Mouse (Mus musculus) c-Kit-negative CD71-positive TER-119-positive erythroid progenitor cells, embryonic 14.5 days (primary cell): ENCODE results near the gene Gm28305.

Source experiments
- DNase-seq: peaks from one replicate; pipeline ENCODE4 v3.0.0-alpha.2; 2013; ENCODE audit warnings: low read depth, low spot score

The Gm28305 gene

DNA sequence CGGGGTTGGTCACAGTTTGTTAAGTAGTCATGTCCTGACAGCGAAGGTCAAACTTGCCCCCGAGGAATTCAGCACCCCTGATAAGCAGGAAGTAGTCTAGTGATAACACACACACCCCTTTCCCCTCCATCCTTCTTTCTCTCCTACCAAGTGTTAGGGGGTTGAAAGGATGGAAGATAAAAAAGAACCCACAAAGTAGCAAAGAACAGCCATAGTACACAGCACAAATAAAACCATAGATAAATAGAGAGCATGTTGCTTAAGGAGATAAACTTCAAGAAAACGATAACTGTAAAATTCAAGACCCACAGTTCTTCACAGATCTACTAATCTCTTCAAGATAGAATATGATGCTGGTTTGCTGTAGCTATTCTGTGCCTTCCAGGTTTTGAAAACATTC is 29.8 kb downstream of the Gm28305 start:
- no peak for DNase-seq

DNA sequence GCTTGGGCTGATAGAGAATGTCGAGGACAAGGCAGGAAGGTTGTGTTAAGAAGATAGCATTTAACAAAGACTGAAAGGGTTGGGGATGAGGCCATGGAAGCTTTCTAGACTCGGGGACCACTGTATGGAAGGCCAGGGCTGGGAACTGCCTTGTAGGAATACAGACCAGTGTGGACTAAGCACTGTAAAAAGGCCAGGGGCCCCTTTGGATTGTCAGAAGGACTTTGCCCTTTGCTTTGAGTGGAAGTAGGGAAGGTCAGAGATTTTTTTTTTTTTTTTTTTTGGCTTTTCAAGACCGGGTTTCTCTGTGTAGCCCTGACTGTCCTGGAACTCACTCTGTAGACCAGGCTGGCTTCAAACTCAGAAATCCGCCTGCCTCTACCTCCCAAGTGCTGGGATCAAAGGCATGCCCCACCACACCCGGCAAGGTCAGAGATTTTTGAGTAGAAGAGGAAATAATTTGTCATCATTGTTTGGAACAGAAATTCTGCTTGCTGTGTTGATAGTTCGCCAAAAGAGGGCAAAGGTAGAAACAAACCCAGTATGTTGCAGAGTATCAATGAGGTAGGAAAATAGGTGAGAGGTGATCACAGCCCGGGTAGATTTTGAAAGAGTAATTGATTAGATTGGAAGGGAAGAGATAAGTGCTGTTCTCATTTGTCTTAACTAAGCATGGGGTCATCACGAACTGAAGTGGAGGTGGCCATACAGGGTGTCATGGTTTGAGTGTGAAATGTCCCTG is 30.6 kb downstream of the Gm28305 start:
- no peak for DNase-seq

DNA sequence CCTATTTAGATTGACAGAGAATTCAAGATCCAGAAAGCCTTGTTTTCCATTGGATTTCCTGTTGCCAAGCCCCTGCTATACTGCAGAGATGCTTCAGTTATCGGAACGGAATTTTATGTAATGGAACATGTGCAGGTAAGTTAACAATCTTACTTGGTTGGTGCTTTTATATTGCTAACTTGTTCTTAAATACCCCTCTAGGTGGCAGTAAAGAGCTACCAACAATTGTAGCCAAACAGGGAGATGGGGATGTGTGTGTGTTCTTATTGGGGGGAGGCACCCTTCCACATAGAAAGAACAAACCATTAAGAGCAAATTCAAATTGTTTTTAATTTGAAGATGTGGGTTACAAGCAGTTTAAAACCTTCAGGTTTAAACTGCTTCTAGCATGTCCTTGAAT is 35.3 kb downstream of the Gm28305 start:
- DNase-seq: no peak

DNA sequence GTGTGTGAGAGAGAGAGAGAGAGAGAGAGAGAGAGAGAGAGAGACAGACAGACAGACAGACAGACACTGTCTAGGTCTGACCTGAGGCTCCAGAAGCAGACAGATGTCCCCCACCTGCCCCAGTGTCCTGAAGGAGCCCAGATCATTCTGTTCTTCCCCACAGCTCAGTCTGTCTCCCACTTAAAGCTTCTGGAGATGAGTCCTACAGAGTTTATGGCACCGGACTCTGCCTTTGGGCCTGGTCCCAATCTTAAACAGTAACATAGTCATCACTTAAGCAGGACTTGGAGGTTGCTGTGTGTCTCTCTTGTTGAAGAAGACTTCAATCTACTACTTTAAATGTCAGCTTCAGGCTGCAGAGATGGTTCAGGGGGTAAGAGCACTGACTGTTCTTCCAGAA is 38.3 kb downstream of the Gm28305 start:
- DNase-seq: no peak

DNA sequence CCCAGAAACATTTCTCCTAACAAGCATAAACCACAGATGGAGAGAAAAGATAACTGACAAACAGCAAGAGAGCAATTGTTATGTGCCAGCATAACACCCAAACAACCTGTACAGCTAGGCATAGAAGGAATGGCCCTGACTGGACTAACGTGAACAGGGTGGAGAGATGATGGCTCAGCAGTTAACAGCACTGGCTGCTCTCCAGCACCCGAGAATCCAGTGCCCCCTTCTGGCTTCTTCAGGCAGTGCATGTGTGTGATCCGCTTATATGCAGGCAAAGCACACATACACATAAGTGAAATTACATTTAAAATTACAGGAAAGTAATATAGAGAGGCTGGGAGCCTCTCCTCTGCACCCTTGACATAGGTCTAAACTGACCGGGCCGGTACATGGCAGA is 38.9 kb downstream of the Gm28305 start:
- no peak for DNase-seq

DNA sequence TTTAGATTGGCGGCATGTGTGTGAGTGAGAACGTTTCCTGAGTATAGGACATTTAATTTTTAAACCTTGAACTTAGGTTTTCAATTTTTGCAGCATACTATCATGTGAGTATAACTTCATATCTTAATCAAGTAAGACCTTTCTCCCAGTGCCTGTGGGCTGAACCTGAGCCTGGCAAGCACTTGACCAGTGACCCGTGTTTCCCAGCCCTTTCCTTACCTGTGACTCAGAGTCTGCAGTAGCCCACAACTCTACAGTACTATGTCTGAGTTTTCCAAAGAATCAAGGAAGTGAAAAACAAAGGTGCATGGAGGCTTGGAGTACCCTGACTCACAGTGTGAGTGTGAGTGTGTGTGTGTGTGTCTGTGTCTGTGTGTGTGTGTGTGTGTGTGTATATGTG is 39.6 kb downstream of the Gm28305 start:
- no peak for DNase-seq

DNA sequence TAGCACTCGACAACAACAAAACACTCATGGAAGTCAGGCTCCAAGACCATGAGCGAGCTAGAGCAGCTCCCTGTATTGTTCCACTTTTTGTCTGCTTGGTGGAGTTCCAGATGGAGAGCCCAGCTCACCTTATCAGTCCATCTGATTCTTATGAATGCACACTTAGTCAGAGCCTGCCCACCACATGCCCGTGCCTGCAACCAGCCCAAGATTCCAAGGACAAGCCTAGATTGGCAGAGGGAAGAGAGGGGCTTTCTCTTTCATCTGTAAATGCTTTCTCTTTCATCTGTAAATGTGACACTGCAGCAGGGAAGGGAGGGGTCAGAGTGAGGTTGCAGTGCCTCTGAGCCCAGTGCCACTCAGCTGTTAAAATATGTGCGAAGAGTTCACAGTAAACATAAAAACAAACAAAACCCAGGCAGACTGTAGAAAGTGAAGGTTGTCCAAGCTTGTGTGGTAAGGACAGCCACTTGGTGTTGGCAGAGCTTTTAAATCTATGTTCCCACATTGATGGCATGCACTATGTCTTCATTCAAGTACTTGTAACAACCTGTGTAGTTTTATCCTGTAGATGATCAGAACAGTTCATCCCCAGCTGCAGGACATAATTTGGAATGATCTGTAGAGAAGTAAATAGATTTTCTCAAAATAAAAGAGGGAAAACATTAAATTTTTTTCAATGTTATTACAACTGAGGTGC is 45.4 kb downstream of the Gm28305 start:
- no peak for DNase-seq

DNA sequence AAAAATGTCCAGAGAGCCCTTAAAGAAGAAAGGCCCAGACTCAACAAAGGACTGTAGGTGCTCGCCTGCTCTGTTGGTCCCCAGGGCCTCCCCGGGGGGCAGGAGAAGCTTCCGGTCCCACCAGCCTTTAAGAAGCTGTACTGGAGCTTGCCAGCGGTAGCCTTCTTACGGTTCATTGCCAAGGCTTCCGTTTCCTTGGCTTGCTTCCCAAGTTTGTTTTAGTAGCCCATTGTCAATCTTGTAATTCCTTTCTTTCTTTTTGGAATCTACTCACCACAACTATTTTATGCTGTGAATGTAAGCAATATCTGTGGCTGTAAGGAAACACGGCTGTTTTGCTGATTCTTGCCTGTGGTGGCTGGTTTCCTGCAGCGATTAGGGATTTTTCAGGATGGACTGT is 48.1 kb downstream of the Gm28305 start:
- DNase-seq: no peak

DNA sequence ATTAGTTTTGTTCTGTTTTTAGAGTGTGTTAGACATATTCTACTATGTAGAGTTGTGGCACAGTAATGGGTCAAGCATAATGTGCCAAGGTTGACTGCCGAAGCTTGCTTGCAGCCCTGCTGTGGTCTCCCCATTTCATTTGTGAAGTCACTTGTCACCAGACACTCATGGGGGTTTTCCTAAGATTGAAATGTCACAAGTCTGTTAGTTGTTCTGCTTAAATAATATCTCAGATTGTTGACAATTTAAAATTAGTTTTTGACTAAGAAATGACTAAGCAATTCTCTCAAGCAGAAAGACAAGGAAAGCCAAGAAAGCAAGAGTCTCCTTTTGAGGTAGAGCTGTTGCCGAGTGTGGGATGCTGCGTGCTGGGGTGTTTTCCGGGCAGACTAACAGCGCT is 52.5 kb downstream of the Gm28305 start:
- DNase-seq: no peak

DNA sequence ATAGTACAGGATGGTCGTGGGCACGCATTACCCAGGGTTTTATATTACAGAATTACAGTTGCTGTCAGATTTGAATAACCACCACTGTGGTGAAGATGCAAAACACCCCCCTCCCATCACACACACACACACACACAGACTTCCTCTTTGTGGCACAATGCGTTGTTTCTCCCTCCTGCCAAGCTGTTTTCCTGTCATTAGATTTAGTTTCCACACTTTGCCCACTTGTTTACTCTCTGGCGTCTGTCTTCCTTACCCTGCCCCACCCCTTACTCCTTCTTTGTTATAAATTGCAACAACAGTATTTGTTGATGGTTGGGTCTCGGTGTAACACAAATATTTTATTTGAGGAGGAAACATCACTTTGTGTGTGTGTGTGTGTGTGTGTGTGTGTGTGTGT is 57.8 kb downstream of the Gm28305 start:
- DNase-seq: no peak

DNA sequence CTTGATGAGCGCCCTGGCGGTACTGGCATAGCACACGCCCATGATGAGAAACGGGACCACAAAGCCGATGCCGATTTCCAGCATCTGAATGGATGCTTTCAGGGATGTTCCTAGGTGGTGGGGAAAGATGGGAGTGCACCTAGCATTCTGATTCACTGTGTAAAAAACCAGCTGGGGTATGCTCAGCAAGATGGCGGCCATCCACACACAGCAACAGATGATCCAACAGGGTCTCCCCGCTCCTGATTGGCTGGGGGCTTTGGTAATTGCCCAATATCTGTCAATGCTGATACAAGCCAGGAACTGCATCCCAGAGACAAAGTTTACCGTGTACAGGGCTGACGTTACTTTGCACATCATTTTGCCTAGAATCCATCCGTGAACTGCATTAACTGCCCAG is 58.6 kb downstream of the Gm28305 start:
- no peak for DNase-seq

DNA sequence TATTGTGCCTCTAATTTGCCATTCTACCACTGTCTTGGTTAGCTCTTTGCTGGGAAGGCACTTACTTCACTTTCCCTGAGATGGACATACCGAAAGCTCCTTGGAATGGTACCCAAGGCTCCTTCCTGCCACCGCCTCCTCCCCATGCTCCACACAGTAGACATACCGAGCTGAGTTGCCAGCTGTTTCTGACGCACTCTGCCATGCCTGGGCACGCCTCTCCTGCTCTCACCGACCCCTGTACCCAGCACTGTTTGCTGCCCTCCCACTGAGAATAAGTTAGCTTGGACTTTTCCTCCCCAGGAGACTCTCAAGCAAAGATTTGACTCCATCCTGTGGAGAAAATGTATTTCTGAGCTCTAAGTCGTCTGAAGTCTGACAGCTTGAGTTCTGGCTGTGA is 60.4 kb downstream of the Gm28305 start:
- no peak for DNase-seq

DNA sequence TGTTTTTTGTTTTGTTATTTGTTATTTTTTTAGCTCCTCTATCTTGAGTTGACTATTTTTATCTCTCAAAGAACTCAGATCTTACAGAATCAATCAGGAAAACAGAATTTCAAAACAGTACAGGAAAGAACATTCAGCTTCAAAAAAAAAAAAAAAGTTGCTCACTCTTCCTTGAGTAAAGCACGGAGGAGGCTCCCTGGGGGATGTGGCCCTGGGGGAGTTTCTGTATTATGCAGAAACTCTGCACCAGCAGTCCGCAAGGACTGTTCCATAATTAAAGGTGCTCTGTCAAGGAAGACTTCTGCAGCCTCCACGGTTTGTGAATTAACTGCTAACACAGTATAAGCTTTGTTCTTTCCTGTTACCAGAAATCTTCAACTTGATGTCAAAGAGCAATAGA is 61.0 kb downstream of the Gm28305 start:
- DNase-seq: no peak

DNA sequence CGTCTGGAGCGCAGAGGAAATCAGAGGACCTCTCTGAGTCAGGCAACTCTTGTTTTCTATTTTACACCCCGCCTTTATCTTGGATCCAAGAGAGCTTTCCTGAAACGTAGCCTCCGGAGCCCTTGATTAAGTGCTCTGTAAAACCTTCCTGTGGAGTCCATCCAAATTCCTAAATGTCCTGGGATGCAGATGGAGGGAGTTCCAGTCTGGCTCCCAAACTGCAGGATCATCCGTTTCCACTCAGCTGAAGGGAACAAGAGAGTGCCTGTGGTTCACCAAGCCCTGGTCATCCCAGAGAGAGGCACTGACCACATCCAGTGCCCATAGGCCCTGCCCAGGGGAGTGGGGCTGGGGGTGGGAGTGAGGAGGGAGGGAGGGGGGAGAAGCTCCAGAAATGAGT is 61.8 kb downstream of the Gm28305 start:
- no peak for DNase-seq

DNA sequence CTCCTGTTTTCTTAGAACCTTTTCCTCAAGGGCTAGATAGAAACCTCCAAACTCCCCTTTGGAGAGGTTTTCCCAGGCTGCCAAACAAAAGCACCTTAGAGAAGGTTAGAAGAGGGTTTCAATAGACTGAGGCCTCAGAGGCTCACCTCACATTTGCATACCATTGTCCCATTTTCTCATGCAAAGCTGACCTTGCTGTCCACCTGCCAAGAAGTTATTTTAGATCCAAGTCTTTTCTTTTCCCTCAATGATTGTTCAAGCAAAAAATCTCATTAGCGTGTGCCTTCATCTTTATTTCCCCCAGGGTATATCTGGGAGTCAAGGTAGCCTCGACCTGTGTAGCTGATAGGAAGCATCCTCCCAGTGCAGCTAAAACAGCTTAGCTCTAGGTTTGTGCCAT is 62.4 kb downstream of the Gm28305 start:
- no peak for DNase-seq

DNA sequence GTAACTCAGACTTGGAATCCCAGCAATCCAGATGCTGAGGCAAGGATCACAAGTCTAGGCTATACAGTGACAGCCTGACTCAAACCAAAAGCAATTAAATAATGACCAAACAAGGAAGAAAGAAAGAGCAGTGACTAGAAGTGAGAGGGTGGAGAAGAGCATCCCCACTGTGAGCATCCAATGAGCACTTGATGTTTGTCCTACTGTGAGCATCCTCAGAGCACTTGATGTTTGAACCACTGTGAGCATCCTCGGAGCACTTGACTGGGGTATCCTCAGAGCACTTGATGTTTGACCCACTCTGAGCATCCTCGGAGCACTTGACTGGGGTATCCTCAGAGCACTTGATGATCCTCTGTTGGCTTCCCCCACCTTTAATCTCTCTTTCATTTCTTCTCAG is 64.5 kb downstream of the Gm28305 start:
- DNase-seq: no peak

DNA sequence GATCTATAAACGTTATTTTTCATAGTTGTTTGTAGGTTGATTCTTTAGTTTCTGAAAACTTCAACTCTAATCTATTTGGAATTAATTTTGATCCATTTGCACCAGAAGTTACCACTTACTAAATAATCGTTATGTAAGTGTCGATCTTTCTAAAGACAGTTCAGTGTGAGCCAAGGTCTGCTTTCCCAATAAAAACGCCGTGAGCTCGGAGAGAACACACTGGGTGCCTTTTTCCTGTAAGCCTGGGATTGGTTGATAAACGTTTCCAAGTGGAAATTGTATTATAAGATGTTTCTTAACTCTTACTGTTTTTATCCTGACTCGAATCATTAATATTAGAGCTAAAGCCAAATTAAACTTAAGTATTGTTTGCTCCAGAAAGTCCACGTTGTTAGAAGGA is 66.5 kb downstream of the Gm28305 start:
- DNase-seq: no peak

DNA sequence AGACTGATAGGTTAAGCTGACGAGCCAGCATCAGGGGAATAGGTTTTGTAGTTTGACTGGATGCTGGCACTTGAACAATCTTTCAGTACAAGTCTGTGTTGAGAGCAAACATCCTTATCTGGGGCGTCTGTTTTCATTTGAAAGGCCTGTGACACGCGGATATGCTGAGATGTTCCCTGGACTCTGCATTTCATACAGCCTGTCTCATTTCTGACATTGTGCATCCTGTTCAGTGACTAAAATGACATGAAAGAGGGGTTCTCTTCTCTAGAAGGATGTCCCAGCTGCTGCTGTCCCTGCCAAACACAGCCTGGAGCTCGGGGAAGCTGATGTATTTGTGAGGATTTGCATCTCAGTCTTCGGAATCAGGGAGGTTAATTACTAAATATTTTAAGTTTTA is 67.0 kb downstream of the Gm28305 start:
- DNase-seq: no peak

DNA sequence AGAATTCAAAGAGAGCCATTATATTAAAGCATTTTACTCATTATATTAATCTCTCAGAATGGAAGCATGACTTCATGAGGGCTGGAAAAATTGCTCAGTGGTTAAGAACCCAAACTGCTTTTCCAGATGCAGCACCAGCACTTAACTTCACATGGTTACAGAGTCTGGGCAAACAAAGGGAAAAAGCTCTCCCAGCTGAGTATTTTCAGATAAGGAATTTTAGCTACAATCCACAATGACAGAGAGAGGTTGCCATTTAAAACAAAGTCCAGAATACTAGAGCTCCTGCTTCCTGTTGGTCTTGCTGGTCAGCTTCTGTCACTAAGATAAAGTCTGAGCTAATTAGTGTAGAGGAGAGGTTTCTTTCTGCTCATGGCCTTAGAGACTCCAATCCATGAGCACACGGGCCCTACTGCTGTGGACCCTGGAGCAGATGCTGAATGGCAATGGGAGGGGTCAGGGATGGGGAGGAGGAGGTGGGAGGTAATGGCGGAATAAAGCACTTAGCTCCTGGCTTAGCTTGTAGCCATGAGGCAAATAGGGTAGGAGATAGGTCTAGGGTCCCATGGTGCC is 68.2 kb downstream of the Gm28305 start:
- no peak for DNase-seq

DNA sequence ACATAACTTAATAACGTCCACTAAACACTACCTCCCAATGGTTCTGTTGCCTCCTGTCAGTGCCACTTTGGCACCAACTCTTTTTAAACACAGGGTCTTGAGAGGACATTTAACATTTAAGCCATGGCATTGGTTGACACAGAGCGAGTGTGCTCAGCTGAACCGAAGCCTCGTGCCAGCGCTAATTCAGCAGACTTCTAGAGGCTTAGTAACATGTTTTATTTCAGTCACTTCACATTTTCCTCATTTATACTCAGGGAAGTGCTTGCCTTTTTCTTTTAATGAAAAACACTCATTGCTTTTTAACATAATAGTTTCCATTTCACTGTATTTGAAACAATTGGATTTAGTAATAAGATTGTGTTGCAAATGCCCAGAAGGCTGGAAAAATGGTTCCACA is 68.7 kb downstream of the Gm28305 start:
- no peak for DNase-seq

DNA sequence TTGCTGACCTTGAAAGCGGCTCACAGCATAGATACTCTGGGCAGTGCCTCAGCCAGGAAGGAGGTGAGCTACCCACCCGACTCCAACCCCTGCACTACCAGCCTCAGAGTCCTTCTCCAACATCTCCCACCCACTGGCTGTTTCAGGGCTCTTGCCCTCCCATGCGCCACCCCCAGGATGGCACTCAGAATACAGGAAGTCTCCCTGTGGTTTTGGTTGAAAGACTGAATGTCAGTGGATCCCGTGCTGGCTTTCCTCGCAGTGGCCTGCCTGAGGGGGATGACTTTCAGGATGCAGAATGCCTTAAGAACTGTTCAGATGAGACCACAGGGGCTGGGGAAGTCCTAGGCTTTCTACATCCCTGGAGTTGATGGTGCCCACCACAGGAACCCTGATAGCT is 82.6 kb downstream of the Gm28305 start:
- no peak for DNase-seq

DNA sequence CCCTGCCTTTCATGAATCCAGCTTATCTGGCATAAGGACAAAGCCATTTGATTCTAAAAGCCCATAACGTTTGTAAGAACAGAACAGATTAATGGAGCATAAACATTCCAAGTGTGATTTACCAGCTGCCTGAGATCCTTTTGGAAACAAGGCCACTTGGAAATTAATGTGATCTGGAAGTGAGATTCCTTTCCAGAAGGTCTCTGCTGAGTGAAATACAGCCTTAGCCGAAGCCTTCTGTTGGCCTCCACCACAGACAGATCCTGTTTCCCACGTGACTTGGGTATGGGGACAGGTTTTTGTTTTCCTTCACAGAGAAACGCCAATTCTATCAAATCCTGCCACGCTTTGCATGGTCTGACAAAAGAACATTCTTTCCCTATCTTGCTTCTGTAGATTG is 83.2 kb downstream of the Gm28305 start:
- DNase-seq: no peak
